Mouse (Mus musculus): ENCODE measurements around the gene Krt84.
A peak's percentile ranks its signal among the peaks of the same experiment; 100 is the strongest.
"Not testable (repeated sequence)": the region's sequence is repeated elsewhere in the genome, so short reads cannot be mapped to it uniquely, and the experiment has no call there.

Krt84 gene

DNA sequence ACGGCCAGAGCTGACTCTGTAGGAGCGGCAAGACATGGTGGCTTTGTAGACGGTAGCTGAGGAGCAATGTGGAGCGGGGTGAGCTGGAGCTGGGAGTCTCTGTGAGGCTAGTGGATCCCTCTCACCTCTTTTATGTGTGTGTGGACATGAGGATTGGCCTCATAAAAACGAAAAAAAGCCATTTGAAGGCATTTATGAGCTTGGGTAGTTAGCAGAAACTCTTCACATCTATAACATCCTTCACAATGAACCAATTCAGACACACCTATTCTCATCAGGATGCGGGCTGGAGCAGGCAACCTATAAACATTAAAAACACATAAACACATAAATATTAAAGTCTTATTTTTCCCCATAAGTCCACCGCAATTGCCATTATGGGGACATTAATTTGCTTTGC lies at the start of gene Krt84:
Krt84 (minus strand) TSS at position 101 of the 400 bp plus-strand sequence.
- no peak for DNase-seq (ENCODE audit: low read depth, low spot score)

DNA sequence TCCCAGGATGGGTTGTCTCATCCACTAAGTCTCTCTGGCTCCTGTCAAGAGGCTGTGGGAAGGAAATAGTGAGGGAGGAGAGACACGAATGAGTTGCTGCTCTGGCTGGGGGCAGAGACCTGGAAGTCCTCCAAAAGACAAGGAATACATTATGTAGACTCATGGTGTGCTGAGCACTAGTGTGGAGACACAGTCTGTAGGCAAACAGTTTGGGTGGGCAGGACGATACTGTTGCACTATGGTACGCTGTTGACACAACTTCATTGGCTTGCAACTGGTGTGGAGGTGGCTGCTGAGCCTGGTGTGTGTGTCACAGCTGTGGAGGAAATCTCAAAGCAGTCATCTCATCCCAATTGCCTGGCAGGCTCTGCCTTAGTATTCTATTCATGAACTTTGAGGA lies 49.1 kb upstream of the Krt84 start:
- DNase-seq (ENCODE audit: low read depth, low spot score): no peak

DNA sequence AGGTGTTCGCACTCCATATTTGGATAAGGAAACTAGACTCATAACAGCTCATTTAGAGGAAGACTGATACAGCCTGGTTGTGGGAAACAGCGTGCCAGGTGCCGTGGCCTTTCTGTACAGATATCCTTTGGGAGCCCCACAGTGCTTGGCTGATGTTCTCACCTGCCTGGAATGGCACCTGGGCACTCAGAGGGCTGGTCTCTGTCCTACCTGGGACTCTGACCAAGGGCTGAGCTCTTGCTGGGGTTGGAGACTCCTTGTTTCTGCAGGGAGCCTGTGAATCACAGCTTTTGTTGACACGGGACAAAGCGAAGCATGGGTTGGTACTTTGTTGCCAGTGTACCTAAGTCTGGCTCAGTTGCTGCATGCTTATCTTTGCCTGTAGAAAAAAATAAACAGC lies 42.9 kb upstream of the Krt84 start:
- no peak for DNase-seq (ENCODE audit: low read depth, low spot score)

DNA sequence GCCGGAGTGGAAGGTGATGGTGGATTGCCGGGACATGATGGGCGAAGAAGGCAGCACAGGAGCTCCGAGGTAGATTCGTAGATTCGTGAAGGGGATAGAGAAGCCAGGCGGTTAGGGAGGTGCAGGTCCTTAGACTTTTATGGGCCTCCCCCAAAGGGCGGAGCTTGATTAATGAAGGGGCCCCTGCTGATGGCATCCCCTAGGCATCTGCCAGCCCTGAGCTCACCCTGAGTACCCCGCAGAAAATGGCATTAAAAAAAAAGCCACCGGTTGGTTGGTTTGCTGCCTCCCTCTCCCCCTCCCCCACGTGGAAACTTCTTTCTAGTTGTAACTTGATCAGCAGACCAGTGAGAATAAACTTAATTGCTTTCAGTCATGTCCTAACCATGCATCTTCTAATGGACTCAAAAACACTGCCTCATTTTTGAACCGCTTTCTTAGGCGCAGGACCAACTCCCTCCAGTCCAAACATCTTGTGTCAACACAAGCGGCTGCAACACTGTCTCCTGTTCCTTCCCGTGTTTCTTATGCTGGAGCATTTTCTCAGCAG lies 41.3 kb upstream of the Krt84 start, which contains the start of gene Krt75:
Krt75 (minus strand) TSS at position 109 of the 550 bp plus-strand sequence.
- no peak for DNase-seq (ENCODE audit: low read depth, low spot score)

DNA sequence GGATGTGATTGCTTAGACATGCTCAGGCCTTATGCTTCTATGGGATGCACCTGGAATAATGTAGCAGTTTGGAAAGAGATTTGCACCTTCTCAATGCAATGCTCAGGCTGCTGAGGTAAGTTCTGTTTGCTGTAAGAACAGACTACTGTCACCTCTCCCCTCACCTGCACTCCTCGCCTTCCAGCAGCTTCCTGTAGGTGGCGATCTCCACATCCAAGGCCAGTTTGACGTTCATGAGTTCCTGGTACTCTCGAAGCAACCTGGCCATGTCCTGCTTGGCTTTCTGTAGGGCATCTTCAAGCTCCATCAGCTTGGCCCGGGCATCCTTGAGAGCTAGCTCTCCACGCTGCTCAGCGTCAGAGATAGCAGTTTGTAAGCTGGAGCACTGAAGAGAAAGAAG lies 35.2 kb upstream of the Krt84 start:
- no peak for DNase-seq (ENCODE audit: low read depth, low spot score)

DNA sequence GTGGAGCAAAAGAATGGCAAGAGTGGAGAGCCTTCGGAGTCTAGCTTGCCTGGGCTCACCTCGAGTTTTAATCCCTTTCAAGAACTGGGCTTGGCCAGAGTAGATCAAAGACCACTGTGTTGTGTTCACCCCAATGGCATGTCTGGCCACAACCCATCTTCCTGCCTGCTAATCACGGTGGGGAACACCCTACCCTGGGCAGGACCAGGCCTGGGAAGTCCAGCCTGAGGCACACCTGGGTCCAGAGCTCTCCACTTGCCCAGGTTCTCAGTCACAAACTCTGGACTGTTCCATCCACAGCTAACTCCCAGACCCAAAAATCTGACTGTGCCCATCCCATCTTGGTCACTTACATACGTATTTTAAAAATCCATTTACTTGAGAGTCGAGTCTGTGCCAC lies 30.2 kb upstream of the Krt84 start, which contains the start of gene Krt90:
Krt90 (minus strand) TSS at position 101 of the 400 bp plus-strand sequence.
- DNase-seq (ENCODE audit: low read depth, low spot score): no peak

DNA sequence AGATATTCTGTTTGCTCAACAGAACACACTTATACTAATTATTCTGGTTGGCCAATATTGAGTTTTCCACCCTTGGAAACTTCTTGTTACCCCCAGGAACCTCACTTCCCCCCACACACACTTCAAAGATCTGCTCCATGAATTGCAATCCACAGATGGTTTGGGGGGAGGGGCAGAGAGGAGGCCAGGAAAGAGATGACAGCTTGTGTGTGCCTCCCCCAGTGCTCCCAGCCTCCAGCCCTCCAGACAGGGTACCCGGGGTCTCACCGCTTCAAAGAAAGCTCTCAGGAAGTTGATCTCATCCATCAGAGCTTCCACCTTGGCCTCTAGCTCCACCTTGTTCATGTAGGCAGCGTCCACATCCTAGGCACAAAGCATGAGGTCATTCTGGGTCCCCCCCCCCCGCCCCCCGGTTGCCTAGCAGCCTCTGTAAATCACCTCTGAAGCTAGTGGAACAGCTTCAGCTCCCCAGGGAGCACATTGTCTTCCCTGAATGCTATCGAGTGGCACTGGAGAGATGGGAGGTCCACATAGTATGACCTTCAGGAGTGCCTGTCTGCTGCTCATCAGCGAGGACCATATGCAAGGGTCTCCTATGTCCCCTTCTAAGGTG lies 25.5 kb upstream of the Krt84 start:
- no peak for DNase-seq (ENCODE audit: low read depth, low spot score)

DNA sequence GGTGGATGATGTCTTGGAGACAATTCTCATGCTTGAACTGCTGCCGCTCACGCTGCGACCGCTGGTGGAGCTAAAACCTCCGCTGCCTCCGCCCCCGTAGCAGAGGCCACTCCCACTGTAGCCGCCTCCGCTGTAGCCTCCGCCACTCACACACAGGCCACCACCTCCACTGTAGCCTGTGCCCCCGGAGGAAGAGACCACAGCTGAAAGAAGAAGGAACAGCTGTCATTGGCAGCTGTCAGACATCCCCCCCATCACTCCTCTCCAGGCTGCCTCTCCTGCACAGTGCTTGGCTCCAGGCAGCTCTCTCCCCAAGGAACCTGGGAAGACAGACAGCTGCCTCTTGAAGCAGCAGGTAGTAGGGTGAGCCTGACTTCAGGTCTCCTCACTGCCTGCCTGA lies 20.5 kb upstream of the Krt84 start:
- no peak for DNase-seq (ENCODE audit: low read depth, low spot score)

DNA sequence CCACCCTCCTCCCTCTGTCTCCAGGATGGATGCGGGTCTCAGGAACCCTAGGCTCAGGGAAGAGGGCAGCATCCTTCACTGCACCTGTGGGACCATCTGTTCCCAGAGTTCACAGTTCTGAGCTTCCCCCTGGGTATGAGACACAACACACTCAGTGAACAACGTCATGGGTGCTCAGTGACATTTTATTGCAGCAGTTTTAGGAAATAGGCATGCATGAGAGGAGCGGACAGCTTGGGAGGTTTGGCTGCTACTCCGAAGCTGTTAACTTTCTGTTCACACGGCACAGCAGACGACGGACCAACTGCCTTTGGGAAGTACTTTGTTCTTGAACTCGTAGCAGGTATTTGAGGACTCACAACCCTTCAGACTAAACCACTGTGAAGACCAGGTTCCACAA lies 19.6 kb upstream of the Krt84 start:
- no peak for DNase-seq (ENCODE audit: low read depth, low spot score)

DNA sequence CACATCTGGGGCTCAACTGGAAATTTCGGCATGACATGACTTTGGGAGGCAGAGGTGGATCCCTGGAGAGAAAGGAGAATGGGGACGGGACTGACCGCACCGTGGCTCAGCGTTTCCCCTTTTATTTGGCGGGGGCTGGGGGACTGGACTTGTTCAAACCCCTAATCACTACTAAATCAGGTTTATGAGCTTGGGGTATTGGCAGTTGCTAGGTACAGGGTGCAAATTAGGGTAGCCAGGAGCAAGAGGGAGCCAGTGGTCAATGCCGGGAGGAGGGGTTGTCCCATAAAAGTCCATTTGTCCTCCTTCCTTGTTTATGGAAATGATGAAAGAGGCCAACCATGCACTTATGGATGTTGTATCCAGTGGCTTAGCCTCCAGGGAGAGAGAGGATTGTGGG lies 17.9 kb upstream of the Krt84 start, which contains the start of gene Krt82:
Krt82 (minus strand) TSS at position 101 of the 400 bp plus-strand sequence.
- DNase-seq (ENCODE audit: low read depth, low spot score): no peak

DNA sequence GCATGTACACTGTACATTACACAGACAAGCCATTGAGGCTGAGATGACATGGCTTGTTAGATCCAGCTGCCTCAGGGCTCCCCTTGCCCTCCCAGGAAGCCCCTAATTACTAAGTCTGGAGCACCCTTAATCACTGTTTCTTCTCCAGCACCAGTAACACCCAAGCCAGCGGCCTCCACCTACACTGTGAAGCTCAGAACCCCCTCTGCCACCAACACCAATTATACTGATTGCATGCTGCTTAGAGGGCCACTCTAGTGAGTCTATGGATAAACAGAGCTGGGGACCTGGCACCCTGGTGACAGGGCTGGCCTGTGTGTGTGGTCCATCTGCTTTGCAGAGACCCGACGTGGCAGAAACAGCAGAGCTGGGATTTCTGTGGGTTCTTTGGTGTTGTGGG lies 11.9 kb upstream of the Krt84 start:
- DNase-seq (ENCODE audit: low read depth, low spot score): no peak

DNA sequence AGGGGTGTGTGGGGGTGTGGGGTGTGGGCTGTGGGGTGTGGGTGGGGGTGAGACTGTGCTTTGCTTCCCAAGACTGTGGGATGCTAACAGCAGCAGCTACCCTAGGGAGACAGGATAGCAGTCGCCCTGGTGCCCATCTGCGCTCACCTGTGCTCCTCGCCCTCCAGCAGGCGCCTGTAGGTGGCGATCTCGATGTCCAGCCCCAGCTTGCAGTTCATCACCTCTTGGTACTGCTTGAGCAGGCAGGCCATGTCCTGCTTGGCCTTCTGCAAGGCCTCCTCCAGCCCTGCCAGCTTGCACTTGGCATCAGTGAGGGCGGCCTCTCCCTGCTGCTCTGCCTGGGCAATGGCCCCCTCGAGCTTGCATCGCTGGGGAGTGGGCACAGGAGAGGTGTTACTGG lies 9.9 kb upstream of the Krt84 start:
- no peak for DNase-seq (ENCODE audit: low read depth, low spot score)

DNA sequence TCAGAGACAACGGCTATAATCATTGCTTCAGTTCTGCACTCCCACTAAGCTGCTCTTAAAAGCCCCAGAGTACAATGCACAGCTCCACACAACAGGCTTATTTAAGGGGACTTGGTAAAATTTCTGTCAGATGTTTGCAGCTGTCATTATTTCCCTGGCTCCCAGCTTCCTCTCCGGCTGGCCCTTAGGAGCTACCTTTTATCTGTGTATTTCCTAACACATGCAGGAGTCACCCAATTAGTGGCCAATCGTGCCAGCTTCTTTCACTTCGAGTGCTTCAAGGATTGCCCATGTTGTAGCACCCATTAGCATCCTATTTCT lies 5.9 kb upstream of the Krt84 start:
- no peak for DNase-seq (ENCODE audit: low read depth, low spot score)

DNA sequence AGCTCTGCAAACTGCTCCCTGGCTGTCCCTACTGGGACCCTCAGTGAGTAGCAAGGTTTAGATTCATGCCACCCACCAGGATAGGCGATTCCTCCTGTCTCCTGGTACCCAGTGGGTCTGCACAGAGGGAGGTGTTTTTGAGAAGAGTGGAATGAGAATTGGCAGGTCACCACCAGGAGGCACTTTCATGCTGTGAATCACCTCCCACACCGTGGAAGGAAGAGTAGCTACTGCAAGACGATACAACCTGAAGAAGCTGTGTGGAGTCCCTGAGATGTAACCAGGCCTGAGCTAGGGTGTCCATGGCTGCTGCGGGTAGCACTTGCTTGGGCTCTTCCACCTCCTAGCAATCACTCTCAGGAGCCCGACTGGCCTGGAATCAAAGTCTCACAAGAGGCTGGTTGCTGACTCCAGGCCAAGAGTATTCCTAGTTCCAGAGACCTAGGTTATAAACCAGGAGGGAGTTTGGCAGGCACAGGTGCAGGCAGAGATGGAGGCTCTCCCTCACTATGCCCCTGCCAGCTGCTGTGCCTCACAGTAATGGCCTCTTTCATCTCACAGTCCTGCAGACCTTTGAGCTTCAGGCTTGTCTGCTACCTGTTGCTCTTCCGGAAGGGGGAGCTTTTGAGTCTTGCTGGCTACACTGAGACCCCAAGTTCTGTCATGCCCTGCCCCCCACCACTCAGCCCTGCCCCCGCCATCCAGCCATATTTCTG lies 5.4 kb upstream of the Krt84 start:
- no peak for DNase-seq (ENCODE audit: low read depth, low spot score)

DNA sequence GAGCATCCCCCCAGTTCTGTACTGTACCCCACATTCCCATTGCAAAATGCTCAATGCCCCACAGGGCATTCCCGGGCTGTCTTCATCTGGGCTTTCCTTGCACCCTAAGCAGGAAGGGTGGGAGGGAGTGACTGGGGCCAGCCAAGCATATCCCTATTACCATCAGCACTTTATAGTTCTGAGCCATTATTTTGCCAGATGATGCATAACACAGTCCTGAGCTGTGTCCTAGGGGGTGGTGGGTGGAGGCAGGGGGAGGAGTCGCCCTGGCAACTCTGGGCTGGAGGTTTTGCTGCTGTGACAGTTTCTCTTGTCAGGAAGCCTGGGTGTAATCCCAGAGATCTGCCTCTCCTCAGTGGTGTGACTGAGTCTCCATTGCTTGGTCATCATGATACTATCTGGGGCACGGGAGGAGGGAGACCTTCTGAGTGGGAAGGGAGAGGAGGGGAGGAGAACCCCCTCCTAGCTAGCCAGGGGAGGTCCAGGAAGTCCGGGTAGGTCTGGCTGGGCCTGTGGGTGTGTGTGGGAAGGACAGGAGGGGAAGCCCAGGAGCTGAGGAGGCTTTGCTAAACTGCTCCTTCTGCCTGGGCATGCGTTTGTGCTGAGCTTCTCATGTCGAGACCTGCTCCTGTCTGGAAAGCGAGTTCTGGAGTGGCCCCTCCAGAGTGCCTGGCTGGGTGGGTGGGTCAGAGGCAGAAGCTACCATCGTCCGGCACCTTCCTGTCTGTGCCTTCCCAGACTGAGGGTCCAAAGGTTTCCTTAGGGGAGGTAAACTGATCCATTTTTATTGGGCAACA lies 3.6 kb upstream of the Krt84 start:
- no peak for DNase-seq (ENCODE audit: low read depth, low spot score)

DNA sequence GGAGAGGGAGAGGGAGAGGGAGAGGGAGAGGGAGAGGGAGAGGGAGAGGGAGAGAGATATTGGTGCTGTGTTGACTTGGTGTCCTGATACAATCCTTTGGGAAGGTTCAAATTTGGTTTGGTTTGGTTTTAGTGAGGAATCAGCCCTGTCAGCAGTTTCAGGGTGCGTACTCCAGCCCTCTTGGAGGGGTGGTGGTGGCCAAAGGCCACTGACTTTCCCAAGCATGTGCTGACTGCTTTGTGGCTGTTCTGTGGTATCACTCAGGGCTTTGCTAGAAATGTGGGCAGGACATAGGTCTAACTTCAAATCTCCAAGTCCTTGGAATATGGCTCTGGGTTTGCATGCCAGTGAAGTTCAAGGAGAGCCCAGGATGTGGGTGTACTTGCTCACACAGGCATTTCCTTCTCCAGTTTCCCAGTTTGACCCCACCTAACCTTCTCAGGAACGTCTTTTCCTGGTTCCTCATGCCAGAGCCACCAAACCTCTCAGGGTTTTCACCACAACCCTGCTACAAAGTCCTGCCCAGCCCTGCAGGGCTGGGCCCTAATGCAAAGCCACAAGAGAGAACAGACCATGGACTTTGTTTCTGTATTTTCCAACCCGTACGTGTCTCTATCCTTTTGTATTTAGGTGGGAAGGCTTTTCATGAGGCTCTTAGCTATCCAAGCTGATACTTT lies 9.9 kb downstream of the Krt84 start:
- peak; percentile 10 for DNase-seq (ENCODE audit: low read depth, low spot score)

DNA sequence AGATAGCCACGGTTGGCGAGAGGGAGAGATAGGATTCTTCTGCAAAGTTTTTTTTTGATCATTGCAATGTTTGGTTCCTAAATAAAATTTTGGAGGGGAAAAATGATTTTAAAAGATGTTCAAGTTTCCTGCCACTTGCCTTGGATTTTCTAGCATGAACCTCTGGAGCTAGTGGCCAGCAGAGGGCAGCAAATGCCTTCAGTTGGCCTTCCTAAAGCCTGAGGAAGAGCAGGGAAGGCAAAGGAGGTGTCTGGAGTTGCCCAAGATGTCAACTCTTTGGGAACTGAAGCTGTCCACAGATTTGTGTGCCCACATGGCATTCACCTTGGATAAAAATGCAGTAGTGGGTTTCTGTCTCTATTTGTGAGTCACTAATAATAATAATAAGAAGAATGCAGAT lies 12.8 kb downstream of the Krt84 start:
- DNase-seq (ENCODE audit: low read depth, low spot score): peak; percentile 65

DNA sequence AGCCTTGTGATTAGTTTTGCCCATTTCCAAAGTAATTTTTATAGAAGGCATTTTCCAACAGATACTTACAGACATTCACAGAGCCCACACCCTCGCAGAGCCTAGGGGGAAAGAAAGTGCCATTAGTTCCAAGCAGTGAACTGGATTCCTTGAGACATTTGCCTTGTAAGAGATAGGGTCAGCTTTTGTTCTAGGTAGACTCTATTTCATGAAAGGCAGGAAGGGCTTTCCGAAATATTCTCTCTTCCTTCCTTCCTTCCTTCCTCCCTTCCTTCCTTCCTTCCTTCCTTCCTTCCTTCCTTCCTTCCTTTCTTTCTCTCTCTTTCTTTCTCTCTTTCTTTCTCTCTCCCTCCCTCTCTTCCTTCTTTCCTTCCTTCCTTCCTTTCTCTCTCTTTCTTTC lies 15.5 kb downstream of the Krt84 start, which contains the start of gene Gm49425:
Gm49425 (minus strand) TSS at position 101 of the 400 bp plus-strand sequence.
- not testable (repeated sequence) for DNase-seq (ENCODE audit: low read depth, low spot score)

DNA sequence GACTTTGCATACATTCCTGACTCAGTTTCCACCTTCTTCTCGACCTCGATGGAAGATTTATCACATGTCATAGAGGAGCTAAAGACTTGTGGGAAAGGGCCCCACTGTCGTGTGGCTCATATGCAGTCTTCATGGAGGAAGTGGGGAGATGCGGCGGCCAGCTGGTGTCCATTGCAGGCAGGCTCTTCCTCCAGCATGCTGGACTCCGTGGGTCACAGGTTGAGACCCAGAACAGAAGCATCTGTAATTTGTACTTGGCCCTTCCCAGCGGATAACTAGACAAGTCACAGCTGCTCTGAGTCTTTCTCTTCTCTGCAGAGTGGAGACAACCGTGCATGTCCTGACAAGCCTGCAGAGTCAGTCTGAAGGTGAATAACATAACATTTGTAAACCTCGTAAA lies 24.4 kb downstream of the Krt84 start:
- no peak for DNase-seq (ENCODE audit: low read depth, low spot score)

DNA sequence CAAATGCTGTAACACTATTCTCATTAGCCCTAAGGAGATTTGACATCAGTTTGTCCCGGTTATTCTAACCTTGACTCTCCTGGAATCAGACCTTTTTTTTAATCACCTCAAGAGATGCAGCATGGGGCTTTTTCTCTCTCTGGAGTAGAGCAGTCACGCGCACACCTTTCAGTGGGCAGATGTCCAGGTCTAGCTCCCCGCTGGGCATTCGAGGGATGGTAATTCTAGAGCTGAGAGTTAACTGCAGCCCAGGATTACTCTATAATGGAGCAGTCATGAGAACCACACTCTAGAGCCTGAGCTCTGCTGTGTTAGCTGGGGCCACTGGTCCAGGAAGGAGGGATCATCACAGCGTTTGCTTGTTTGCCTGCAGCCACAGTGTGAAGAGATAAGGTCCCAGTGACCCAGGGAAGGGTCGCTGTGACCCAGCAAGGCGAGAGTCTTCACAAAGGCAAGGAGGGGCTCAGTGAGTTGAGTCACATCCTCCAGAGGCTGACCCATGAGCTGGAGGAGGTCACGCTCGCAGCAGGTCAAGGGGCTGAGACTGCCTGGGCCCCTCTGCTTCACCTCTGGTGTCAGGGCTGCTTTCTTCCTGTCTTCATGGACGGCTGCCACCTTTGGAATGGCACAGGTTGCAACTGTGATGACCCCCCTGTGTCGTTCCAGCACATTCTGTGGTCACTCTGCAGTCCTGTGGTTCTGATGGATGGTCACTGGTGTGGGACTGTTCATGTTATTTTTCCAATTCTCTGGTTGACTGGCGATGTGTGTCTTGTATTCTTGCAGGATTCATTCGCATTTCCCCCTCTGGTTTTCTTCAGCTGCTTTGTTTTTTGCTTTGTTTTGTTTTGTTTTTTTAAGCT lies 25.5 kb downstream of the Krt84 start:
- DNase-seq (ENCODE audit: low read depth, low spot score): no peak

DNA sequence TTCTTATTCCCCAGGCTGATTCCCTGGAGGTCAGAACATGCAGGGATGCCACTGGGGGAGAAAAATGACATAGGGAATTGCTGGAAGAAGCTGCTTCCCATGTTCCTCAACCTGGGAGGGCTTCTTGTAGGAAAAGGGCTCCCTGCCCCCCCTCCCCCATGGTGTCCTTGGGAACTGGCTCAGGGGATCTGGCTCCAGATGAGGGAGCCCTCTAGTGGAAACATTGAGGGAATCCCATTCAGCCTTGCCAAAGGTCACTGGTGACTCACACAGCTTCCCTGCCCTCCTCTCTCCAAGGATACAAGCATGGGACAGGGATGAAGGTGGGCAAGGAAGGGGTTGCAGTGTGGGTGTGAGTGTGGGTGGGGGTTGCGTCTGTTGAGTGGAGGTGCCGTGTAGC lies 35.4 kb downstream of the Krt84 start:
- peak; percentile 31 for DNase-seq (ENCODE audit: low read depth, low spot score)
